Mouse (Mus musculus) left cerebral cortex, postnatal 10 days (tissue): ENCODE measurements at regions not wholly inside any gene's neighbourhood (a gene's known extent, or its start where the extent isn't known, plus 50 kb on each side); places are given as distances from the start of the nearest gene placed in this dataset.

ENCODE experiments used
- DNase-seq, 2 experiments: peaks; one replicate each; pipeline ENCODE4 v3.0.0; 2021 to 2022; ENCODE audit warnings: low spot score in 2 of 2, mixed read lengths in 1 of 2; ENCODE audit errors: extremely low spot score in 1 of 2
- intact Hi-C: fragments of 180-260 bp; cut with DNase I; formaldehyde crosslinking; loops from one replicate; pipeline ENCODE4 v1.15.1; 2025

DNA sequence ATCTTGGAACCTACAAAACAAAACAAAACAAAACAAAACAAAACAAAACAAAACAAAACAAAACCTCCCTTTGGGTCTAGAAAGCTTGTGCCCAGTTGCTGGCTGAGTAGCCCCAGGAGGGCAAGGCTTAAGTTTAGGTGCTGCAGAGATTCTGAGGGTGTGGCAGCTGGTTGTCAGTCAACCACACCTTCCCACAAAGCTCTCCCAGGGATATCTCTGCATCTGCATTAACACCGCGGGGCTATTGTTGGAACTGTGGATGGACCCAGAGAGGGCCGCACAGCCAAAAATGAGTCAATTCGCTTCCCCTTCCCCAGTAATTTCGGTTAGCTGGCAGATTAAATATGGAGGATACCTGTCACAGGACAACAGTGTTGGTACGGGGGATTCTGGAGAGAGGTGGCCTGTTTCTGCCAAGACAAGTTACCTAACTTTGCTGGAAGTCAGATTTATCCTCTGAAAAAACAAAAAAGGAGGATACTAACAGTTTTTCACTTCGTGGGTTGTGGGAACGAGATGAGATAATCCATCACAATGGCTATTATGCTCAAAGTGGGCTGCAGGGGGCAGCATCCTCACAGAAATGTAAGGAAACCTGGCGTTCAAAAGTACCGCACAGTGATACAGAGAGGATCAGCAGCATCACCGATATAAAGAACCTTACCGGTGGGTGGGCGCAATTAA, 96.7 kb downstream of the 1500009L16Rik start:
- peak; percentile 80 for DNase-seq
- intact Hi-C loops: no loop called here

DNA sequence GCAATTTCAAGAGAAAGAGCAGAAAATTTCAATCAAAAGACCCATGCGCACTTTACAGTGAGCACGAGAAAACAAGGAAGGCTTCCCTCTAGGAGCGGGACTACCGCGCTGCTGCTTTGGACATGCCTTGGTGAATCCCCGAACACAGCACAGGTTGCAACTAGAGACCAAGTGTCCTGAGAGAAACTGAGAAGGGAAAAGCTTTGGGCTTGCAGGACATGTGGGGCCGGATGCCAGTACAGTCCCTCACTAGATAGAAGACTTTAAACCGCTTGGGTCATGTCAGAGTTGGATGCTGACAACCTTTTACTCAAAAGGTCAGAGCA, 97.2 kb downstream of the 1500009L16Rik start:
- intact Hi-C loops: loop anchor here (2.0 to 5.0 kb wide), 2 partner anchors 199 to 617 kb away; no protein-coding TSS in a partner anchor
- DNase-seq: no peak

DNA sequence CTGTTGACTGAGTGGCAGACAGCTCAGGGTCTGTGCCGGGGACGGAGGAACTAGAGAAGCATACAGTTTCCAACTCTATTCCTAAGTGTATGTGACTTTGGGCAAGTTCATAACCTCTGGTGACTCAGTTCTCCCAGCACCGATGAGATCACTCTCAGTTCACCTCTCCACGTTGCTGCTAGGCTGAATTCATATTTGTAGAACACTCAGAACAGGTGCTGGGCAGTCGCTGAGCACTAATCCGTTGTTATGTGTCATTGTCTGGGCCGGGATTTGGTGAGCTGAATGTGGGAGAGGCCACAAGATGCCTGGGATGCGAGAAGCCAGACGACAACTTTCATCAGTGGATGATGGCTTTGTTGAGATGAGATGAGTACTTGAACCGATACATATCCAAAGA, 98.4 kb downstream of the 1500009L16Rik start:
- intact Hi-C loops: loop anchor here (2.0 to 5.0 kb wide), 2 partner anchors 198 to 616 kb away; no protein-coding TSS in a partner anchor
- DNase-seq: no peak

DNA sequence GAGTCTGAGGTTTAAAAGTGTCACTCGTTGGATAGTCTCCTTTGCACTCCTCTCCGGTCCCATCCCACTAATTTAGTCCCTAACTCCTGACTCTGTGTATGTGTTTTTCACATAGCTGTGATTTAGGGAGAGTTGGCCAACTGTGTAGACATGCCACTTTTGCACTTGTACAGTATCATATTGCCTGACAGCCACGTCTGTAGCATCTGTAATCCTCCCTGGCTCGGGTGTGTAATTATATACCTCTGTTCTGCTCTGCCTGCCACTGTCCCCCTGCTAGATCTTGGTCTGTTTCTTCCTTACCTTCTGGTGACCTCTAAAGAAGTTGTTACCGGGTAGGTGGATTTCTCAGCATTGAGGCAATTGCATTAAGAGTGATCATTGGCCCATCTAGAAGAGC, 103.4 kb downstream of the 1500009L16Rik start:
- intact Hi-C loops: no loop called here
- no peak for DNase-seq

GRCm38 (mm10) chr10:83836351-83836750, 113.7 kb downstream of the 1500009L16Rik start:
- no peak for DNase-seq
- intact Hi-C loops: no loop called here

DNA sequence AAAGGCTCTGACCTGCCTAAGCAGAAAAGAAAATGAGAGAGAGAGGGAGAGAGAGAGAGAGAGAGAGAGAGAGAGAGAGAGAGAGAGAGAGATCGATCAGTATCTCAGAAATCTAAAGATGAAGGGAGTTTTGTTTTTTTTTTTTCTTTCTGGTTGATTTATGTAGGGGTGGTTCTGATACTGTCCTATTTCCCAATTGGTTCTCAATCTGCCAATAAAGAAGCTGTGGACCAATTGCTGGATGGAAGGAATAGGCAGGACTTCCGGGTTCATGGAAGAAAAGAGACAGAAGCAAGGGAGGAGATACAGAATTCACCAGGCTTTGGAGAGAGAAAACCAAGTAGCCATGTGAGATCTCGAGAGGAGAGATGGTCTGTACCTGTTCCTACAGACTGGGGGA, 117.6 kb downstream of the 1500009L16Rik start:
- DNase-seq: no peak
- intact Hi-C loops: no loop called here

- intact Hi-C loops: no loop called here
- no peak for DNase-seq
Observed at GRCm38 (mm10) chr10:83850881-83851280, 128.2 kb downstream of the 1500009L16Rik start.

- DNase-seq: no peak
- intact Hi-C loops: no loop called here
Observed at GRCm38 (mm10) chr10:83852194-83852593, 129.5 kb downstream of the 1500009L16Rik start.

GRCm38 (mm10) chr10:83852806-83853205, 130.1 kb downstream of the 1500009L16Rik start:
- intact Hi-C loops: no loop called here
- no peak for DNase-seq

GRCm38 (mm10) chr10:83857794-83858442, 135.3 kb downstream of the 1500009L16Rik start:
- intact Hi-C loops: no loop called here
- peak in 1 of 2 experiments; percentile 84 for DNase-seq

- intact Hi-C loops: no loop called here
- DNase-seq: no peak
Observed at GRCm38 (mm10) chr10:83858689-83859088, 136.0 kb downstream of the 1500009L16Rik start.

DNA sequence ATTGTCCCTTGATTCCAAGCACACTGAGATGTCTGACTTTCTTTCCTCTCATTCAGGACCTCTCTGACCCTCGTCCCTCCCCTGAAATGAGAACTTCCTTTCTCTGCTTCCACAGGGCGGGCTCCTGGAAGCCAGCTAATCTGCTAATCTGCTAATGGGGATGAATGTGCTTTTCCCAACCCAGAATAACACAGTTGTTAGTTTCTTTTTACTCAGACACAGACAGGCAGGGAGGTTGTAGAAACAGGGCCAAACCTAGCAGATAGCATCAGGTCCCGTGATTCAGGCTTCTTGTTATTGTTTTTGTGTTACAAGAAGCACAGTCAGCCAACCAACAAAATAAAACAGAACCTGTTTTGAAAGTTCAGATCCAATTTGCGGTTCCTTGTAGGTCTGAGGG, 137.0 kb downstream of the 1500009L16Rik start:
- DNase-seq: no peak
- intact Hi-C loops: no loop called here

GRCm38 (mm10) chr10:83861574-83862190, 139.0 kb downstream of the 1500009L16Rik start:
- peak; percentile 30 to 34 for DNase-seq
- intact Hi-C loops: no loop called here

GRCm38 (mm10) chr10:83864591-83864990, 141.9 kb downstream of the 1500009L16Rik start:
- intact Hi-C loops: no loop called here
- no peak for DNase-seq

- intact Hi-C loops: no loop called here
- peak in 1 of 2 experiments; percentile 12 for DNase-seq
Observed at GRCm38 (mm10) chr10:83865929-83866328, 143.3 kb downstream of the 1500009L16Rik start.

- peak in 1 of 2 experiments; percentile 60 for DNase-seq
- intact Hi-C loops: no loop called here
Observed at GRCm38 (mm10) chr10:83871736-83872400, 149.2 kb downstream of the 1500009L16Rik start.

DNA sequence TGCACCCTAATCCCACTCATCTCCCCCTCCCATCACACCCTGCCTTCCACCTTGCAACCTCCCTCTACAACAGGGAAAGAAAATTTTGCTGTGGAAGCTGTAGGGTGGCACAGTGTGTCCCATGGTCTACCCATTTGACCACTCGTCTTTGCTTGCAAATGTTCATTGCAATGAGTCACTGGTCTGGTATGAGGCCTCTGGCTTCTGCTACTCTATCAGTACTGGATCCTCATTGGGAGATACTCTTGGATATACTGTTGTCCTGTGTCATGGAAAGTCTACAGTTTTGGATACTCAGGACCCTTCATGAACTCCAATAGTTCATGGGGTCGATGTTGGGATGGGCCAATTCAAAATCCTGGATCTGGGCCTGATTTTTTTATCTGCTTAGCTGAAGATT, 156.1 kb downstream of the 1500009L16Rik start:
- intact Hi-C loops: no loop called here
- no peak for DNase-seq

GRCm38 (mm10) chr10:83882119-83882890, 159.6 kb downstream of the 1500009L16Rik start:
- DNase-seq: no peak
- intact Hi-C loops: no loop called here

- DNase-seq: no peak
- intact Hi-C loops: no loop called here
Observed at GRCm38 (mm10) chr10:83882891-83883185, 160.2 kb downstream of the 1500009L16Rik start.
